Mouse (Mus musculus) neural tube, embryonic 13.5 days (tissue): Measurements from ENCODE around the gene Plet1. TPM values are rescaled to one million over a fixed set of nuclear protein-coding genes. Genes with fewer than 3 reads are reported as not detected.

Experiments
- ATAC-seq: fragments of 200-750 bp; cut with Nextera tagmentation; 2 replicates; pipeline ENCODE4 v1.8.0; 2017; ENCODE audit warnings: low read depth, mild to moderate bottlenecking, moderate TSS enrichment, moderate library complexity
- H3K27ac ChIP-seq: fragments of 300-500 bp; sonication (generic); replicated peaks from 2 replicates; pipeline ENCODE4 v1.5.1; 2015; ENCODE audit warnings: moderate library complexity, mild to moderate bottlenecking, inconsistent platforms
- H3K27me3 ChIP-seq: fragments of 300-500 bp; sonication (generic); 2 replicates; pipeline ENCODE4 v1.6.1; 2015; ENCODE audit warnings: mild to moderate bottlenecking, inconsistent platforms
- H3K36me3 ChIP-seq: fragments of 300-500 bp; sonication (generic); 2 replicates; pipeline ENCODE4 v1.6.1; 2015; ENCODE audit warnings: mild to moderate bottlenecking, inconsistent platforms
- H3K4me1 ChIP-seq: fragments of 300-500 bp; sonication (generic); replicated peaks from 2 replicates; pipeline ENCODE4 v1.6.1; 2015; ENCODE audit warnings: inconsistent platforms
- H3K4me2 ChIP-seq: fragments of 300-500 bp; sonication (generic); 2 replicates; pipeline ENCODE4 v1.6.1; 2015; ENCODE audit warnings: inconsistent platforms, mild to moderate bottlenecking, moderate library complexity
- H3K4me3 ChIP-seq: fragments of 300-500 bp; sonication (generic); 2 replicates; pipeline ENCODE4 v1.5.1; 2015; ENCODE audit warnings: mild to moderate bottlenecking, inconsistent platforms
- H3K9ac ChIP-seq: fragments of 300-500 bp; sonication (generic); 2 replicates; pipeline ENCODE4 v1.6.1; 2015; ENCODE audit warnings: moderate library complexity, mild to moderate bottlenecking, inconsistent platforms
- H3K9me3 ChIP-seq: fragments of 300-500 bp; sonication (generic); 2 replicates; pipeline ENCODE4 v1.6.1; 2016; ENCODE audit warnings: inconsistent platforms
- WGBS: fragments of 180-500 bp; shearing (Covaris S2); methylation state at CpG from one replicate; pipeline ENCODE4 v1.1.7; 2015; 5-methylcytosine and 5-hydroxymethylcytosine counted together
- polyA plus RNA-seq: library from polyadenylated mRNA; unstranded; fragments of >200 nt; fragmentation: Nextera tagmentation; extraction: Ambion mirVana; gene quantifications from 2 replicates; pipeline ENCODE4 v1.2.1, GENCODE M21; 2015

The Plet1 gene
- polyA plus RNA-seq, 1 experiment from 2014 or later, result 0.81 TPM

GRCm38 (mm10) chr9:50497076-50497475 is 2.8 kb downstream of the Plet1 start:
- Histone ChIP-seq H3K27ac (no peak overlapping the region), H3K9ac (no peak overlapping the region), H3K4me2 (no peak overlapping the region), H3K36me3 (no peaks in the 10 kb centered on the region), H3K9me3 (no peaks in the 10 kb centered on the region), H3K4me1 (peaks cover 21% of the 10 kb centered on the region; the same call in 1 of the 2 replicates), H3K4me3 (no peak overlapping the region), H3K27me3 (no peaks in the 10 kb centered on the region)
- no peak for ATAC-seq
- WGBS, result 84% methylated on average over 6 of the region's 6 CpGs

GRCm38 (mm10) chr9:50497536-50497935 is 3.2 kb downstream of the Plet1 start:
- no peak overlapping the region for H3K9ac ChIP-seq
- ATAC-seq, result no peak
- H3K27me3 ChIP-seq, result no peaks in the 10 kb centered on the region
- WGBS, result 82% methylated on average over 2 of the region's 2 CpGs
- no peaks in the 10 kb centered on the region for H3K9me3 ChIP-seq
- peaks cover 21% of the 10 kb centered on the region; the same call in 1 of the 2 replicates for H3K4me1 ChIP-seq
- H3K36me3 ChIP-seq, result no peaks in the 10 kb centered on the region
- H3K4me2 ChIP-seq, result no peak overlapping the region
- no peak overlapping the region for H3K4me3 ChIP-seq
- H3K27ac ChIP-seq, result no peak overlapping the region

DNA sequence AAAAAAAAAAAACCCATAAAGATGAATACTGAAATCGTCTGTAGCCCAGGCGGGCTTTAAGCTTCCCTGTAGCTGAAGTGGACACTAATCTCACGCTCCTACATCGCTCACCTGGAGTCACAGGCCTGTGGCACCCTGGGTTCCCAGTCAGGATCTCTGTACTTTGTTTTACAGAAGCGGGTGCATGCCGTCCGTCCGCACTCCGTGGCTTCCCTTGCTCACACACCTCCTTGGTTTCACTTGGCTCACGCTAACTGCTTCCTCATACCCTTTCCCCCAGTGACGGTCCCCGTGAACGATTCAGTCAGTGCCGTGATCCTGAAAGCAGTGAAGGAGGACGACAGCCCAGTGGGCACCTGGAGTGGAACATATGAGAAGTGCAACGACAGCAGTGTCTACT is 4.5 kb downstream of the Plet1 start:
- ATAC-seq, result no peak
- no peak overlapping the region for H3K27ac ChIP-seq
- no peaks in the 10 kb centered on the region for H3K27me3 ChIP-seq
- peaks cover 21% of the 10 kb centered on the region; the same call in 1 of the 2 replicates for H3K4me1 ChIP-seq
- no peak overlapping the region for H3K4me2 ChIP-seq
- WGBS, result 86% methylated on average over 16 of the region's 16 CpGs
- H3K4me3 ChIP-seq, result no peak overlapping the region
- H3K9me3 ChIP-seq, result no peaks in the 10 kb centered on the region
- no peaks in the 10 kb centered on the region for H3K36me3 ChIP-seq
- H3K9ac ChIP-seq, result no peak overlapping the region

- no peaks in the 10 kb centered on the region for H3K36me3 ChIP-seq
- H3K4me3 ChIP-seq, result no peak overlapping the region
- peak overlapping the region; percentile 57 for H3K4me2 ChIP-seq
- H3K9me3 ChIP-seq, result no peaks in the 10 kb centered on the region
- H3K27ac ChIP-seq, result no peak overlapping the region
- ATAC-seq, result no peak
- H3K27me3 ChIP-seq, result no peaks in the 10 kb centered on the region
- H3K9ac ChIP-seq, result no peak overlapping the region
- WGBS, result 91% methylated on average over 3 of the region's 3 CpGs
- H3K4me1 ChIP-seq, result peaks cover 21% of the 10 kb centered on the region; the same call in 1 of the 2 replicates
These were observed 5.5 kb downstream of the Plet1 start for GRCm38 (mm10) chr9:50499781-50500180.

DNA sequence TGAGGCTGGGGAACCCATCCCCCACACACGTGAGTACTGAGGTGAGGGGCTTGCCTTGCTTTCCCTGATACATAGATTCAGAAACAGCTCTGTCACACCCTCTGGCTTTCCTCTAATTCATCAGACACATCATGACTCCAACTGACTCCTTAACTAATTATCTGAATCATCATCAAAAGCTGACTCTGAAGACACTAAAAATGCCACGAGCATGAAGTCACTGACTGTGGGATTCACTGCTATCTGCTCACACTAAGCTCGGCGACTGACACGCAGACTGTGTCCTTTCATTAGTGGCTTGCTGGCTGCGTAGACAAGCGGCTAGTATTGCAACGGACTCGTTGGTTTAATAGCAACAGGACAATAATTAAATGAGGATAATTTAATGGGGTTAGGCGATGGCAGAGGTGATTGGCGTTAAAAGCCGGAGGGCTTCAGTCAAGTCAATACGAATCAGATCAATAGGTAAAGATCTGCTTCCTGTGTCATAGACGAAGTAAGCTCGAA is 6.2 kb downstream of the Plet1 start:
- Histone ChIP-seq H3K27ac (peak overlapping the region; percentile 71; the same call in 1 of the 2 replicates), H3K27me3 (no peaks in the 10 kb centered on the region), H3K9me3 (no peaks in the 10 kb centered on the region), H3K4me1 (peaks cover 21% of the 10 kb centered on the region; the same call in 1 of the 2 replicates), H3K4me2 (peak overlapping the region; percentile 57), H3K9ac (peak overlapping the region; percentile 59), H3K4me3 (peak overlapping the region; percentile 38), H3K36me3 (no peaks in the 10 kb centered on the region)
- ATAC-seq, result peak; percentile 45; the same call in 1 of the 2 replicates
- 69% methylated on average over 15 of the region's 15 CpGs for WGBS

GRCm38 (mm10) chr9:50500974-50501501 is 6.7 kb downstream of the Plet1 start:
- Histone ChIP-seq H3K9me3 (no peaks in the 10 kb centered on the region), H3K4me2 (peak overlapping the region; percentile 57), H3K4me1 (peaks cover 16% of the 10 kb centered on the region; the same call in 1 of the 2 replicates), H3K9ac (peak overlapping the region; percentile 59), H3K27me3 (no peaks in the 10 kb centered on the region), H3K36me3 (no peaks in the 10 kb centered on the region), H3K4me3 (peak overlapping the region; percentile 38), H3K27ac (peak overlapping the region; percentile 71)
- 21% methylated on average over 14 of the region's 14 CpGs for WGBS
- ATAC-seq, result peak; percentile 93

DNA sequence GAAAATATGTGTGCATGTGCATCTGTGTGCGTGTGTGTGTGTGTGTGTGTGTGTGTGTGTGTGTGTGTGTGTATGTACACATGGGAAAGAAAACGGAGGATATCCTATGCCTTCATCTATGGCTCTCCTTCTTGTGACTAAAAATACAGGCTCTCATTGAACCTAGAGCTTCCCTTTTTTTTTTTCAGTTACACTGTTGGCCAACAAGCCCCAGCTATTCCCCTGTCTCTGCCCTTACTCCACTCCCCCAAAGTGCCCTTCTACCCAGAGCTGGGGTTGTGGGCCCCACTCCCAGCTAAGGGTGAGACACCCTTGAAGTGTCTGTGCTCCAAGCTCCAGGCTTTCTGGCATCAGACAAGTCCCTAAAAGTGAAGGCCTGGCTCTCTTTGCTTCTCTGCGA is 8.6 kb downstream of the Plet1 start:
- no peak for ATAC-seq
- 87% methylated on average over 3 of the region's 3 CpGs for WGBS
- H3K9me3 ChIP-seq, result no peaks in the 10 kb centered on the region
- H3K27me3 ChIP-seq, result no peaks in the 10 kb centered on the region
- 0 out of 2 replicates have a peak, but pooled peaks cover 9% of the 10 kb centered on the region for H3K4me1 ChIP-seq
- no peaks in the 10 kb centered on the region for H3K36me3 ChIP-seq
- H3K4me2 ChIP-seq, result no peak overlapping the region
- no peak overlapping the region for H3K4me3 ChIP-seq
- H3K9ac ChIP-seq, result no peak overlapping the region
- H3K27ac ChIP-seq, result no peak overlapping the region

- no peak for ATAC-seq
- 42% methylated on average over 6 of the region's 6 CpGs for WGBS
- H3K9me3 ChIP-seq, result no peaks in the 10 kb centered on the region
- H3K4me3 ChIP-seq, result no peak overlapping the region
- H3K4me1 ChIP-seq, result 0 out of 2 replicates have a peak, but pooled peaks cover 4% of the 10 kb centered on the region
- H3K27ac ChIP-seq, result no peak overlapping the region
- H3K36me3 ChIP-seq, result no peaks in the 10 kb centered on the region
- H3K9ac ChIP-seq, result no peak overlapping the region
- no peak overlapping the region for H3K4me2 ChIP-seq
- H3K27me3 ChIP-seq, result no peaks in the 10 kb centered on the region
These were observed 11.1 kb downstream of the Plet1 start for GRCm38 (mm10) chr9:50505405-50505804.

DNA sequence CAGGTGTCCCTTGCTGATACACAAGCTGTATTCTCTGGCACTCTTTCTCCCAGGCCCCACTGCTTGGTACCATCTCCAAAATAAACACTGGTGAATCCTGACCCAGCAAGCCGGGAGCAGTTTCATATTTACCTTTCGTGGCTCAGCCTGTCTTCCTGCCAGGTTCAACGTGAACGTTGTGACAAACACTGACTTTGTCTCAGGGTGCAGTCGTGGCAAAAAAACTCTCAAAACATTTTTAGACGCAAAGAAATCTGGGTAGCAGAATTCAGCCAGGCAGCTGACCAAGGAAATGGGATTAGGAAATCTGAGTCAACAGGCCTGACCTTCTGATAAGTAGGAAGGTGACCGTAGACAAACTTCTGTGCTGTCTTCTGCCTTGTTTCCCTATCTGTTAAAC is 13.2 kb downstream of the Plet1 start:
- Histone ChIP-seq H3K4me2 (no peak overlapping the region), H3K27ac (no peak overlapping the region), H3K27me3 (no peaks in the 10 kb centered on the region), H3K9me3 (no peaks in the 10 kb centered on the region), H3K36me3 (no peaks in the 10 kb centered on the region), H3K4me3 (no peak overlapping the region), H3K4me1 (no peaks in the 10 kb centered on the region), H3K9ac (no peak overlapping the region)
- WGBS, result 84% methylated on average over 7 of the region's 7 CpGs
- ATAC-seq, result no peak

DNA sequence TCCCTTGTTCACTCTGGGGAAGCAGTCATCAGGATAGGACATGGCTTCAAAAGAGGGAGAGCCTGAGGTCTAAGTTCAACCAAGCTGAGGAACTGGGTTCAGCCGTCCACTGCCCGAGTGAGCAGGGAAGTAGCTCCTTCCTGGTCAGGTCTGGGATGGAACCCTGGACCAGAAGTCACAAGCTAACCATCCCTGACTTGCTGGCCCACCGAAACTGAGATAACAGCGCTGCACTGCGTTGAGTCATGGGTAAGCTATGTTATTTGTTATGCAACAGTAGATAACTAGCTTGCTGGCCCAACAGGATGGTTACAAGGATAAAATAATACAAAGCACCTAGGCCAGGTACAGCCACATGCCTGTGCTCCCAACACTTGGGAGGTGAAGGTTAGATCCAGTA is 21.1 kb downstream of the Plet1 start:
- Histone ChIP-seq H3K4me3 (no peak overlapping the region), H3K9ac (no peak overlapping the region), H3K36me3 (no peaks in the 10 kb centered on the region), H3K27ac (no peak overlapping the region), H3K9me3 (no peaks in the 10 kb centered on the region), H3K4me2 (no peak overlapping the region), H3K4me1 (no peaks in the 10 kb centered on the region), H3K27me3 (no peaks in the 10 kb centered on the region)
- 88% methylated on average over 5 of the region's 5 CpGs for WGBS
- ATAC-seq, result no peak

- no peak overlapping the region for H3K9ac ChIP-seq
- H3K4me2 ChIP-seq, result no peak overlapping the region
- H3K36me3 ChIP-seq, result 0 out of 2 replicates have a peak, but pooled peaks cover 4% of the 10 kb centered on the region
- H3K27me3 ChIP-seq, result no peaks in the 10 kb centered on the region
- H3K27ac ChIP-seq, result no peak overlapping the region
- ATAC-seq, result no peak
- H3K4me3 ChIP-seq, result no peak overlapping the region
- WGBS, result 9% methylated on average over 2 of the region's 2 CpGs
- H3K4me1 ChIP-seq, result no peaks in the 10 kb centered on the region
- no peaks in the 10 kb centered on the region for H3K9me3 ChIP-seq
These were observed 24.5 kb downstream of the Plet1 start for GRCm38 (mm10) chr9:50518781-50519180.

DNA sequence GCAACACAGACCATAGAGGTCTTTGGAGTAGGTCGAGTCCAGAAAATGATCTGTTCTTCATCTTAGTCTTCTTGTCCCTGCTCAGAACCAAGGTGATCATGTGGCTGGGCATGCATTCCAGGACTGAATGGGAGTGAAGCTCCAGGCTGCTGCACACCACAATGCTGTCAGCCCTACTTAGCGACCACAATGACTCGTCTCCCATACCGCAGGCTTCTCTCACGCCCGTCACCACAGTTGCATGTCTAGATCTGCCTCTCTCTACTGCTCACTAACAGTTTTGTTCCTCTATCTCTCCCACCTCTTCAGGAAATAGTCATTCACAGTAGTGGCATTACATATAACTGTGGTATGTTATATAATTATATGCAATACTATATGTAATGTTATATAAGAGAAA is 26.4 kb downstream of the Plet1 start:
- Histone ChIP-seq H3K9me3 (no peaks in the 10 kb centered on the region), H3K27me3 (no peaks in the 10 kb centered on the region), H3K36me3 (peaks cover 13% of the 10 kb centered on the region; the same call in 1 of the 2 replicates), H3K27ac (no peak overlapping the region), H3K4me1 (no peaks in the 10 kb centered on the region), H3K4me2 (no peak overlapping the region), H3K9ac (no peak overlapping the region), H3K4me3 (no peak overlapping the region)
- ATAC-seq, result no peak
- 91% methylated on average over 6 of the region's 6 CpGs for WGBS

- Histone ChIP-seq H3K27me3 (no peaks in the 10 kb centered on the region), H3K4me2 (no peak overlapping the region), H3K36me3 (peaks cover 13% of the 10 kb centered on the region; the same call in 1 of the 2 replicates), H3K4me3 (no peak overlapping the region), H3K27ac (no peak overlapping the region), H3K4me1 (0 out of 2 replicates have a peak, but pooled peaks cover under 1% of the 10 kb centered on the region), H3K9me3 (no peaks in the 10 kb centered on the region), H3K9ac (no peak overlapping the region)
- no peak for ATAC-seq
- 57% methylated on average over 2 of the region's 2 CpGs for WGBS
These were observed 27.2 kb downstream of the Plet1 start for GRCm38 (mm10) chr9:50521562-50521961.
